Mouse (Mus musculus) heart, embryonic 12.5 days (tissue): ENCODE measurements around the gene Rabggta. TPM values are rescaled to one million over a fixed set of nuclear protein-coding genes. Genes with fewer than 3 reads are reported as not detected.

ENCODE experiments used
- ATAC-seq: fragments of 200-750 bp; cut with Nextera tagmentation; 2 replicates; pipeline ENCODE4 v1.8.0; 2017; ENCODE audit warnings: moderate TSS enrichment, moderate library complexity; ENCODE audit not compliant: insufficient number of reproducible peaks, low FRiP score
- H3K27ac ChIP-seq: fragments of 300-500 bp; sonication (generic); 2 replicates; pipeline ENCODE4 v1.5.1; 2016; ENCODE audit warnings: mild to moderate bottlenecking, moderate library complexity; ENCODE audit not compliant: poor library complexity, severe bottlenecking
- H3K27me3 ChIP-seq: fragments of 300-500 bp; sonication (generic); replicated peaks from 2 replicates; pipeline ENCODE4 v1.6.1; 2016; ENCODE audit warnings: mild to moderate bottlenecking, moderate library complexity
- H3K36me3 ChIP-seq: fragments of 300-500 bp; sonication (generic); 2 replicates; pipeline ENCODE4 v1.6.1; 2016; ENCODE audit warnings: mild to moderate bottlenecking, moderate library complexity
- H3K4me1 ChIP-seq: fragments of 300-500 bp; sonication (generic); replicated peaks from 2 replicates; pipeline ENCODE4 v1.6.1; 2016; ENCODE audit warnings: mild to moderate bottlenecking
- H3K4me2 ChIP-seq: fragments of 300-500 bp; sonication (generic); 2 replicates; pipeline ENCODE4 v1.6.1; 2016; ENCODE audit warnings: mild to moderate bottlenecking, moderate library complexity
- H3K4me3 ChIP-seq: fragments of 300-500 bp; sonication (generic); 2 replicates; pipeline ENCODE4 v1.5.1; 2016; ENCODE audit warnings: mild to moderate bottlenecking
- H3K9ac ChIP-seq: fragments of 300-500 bp; sonication (generic); 2 replicates; pipeline ENCODE4 v1.6.1; 2016; ENCODE audit warnings: mild to moderate bottlenecking, moderate library complexity
- H3K9me3 ChIP-seq: fragments of 300-500 bp; sonication (generic); replicated peaks from 2 replicates; pipeline ENCODE4 v1.6.1; 2016; ENCODE audit warnings: mild to moderate bottlenecking, moderate library complexity
- WGBS: fragments of 180-500 bp; shearing (Covaris S2); methylation state at CpG from one replicate; pipeline ENCODE4 v1.1.7; 2016; 5-methylcytosine and 5-hydroxymethylcytosine counted together
- polyA plus RNA-seq: library from polyadenylated mRNA; unstranded; fragments of >200 nt; fragmentation: Nextera tagmentation; extraction: Ambion mirVana; gene quantifications from 2 replicates; pipeline ENCODE4 v1.2.1, GENCODE M21; 2016

Gene Rabggta
- polyA plus RNA-seq, 1 experiment from 2014 or later, result 24.4 TPM

GRCm38 (mm10) chr14:55730531-55731032 is 8.5 kb upstream of the Rabggta start:
- H3K27ac ChIP-seq, result no peak overlapping the region
- H3K4me3 ChIP-seq, result no peak overlapping the region
- 71% methylated on average over 7 of the region's 7 CpGs for WGBS
- H3K4me2 ChIP-seq, result no peak overlapping the region
- no peak for ATAC-seq
- no peaks in the 10 kb centered on the region for H3K4me1 ChIP-seq
- no peaks in the 10 kb centered on the region for H3K9me3 ChIP-seq
- H3K27me3 ChIP-seq, result 0 out of 2 replicates have a peak, but pooled peaks cover 21% of the 10 kb centered on the region
- H3K36me3 ChIP-seq, result no peaks in the 10 kb centered on the region
- H3K9ac ChIP-seq, result no peak overlapping the region

GRCm38 (mm10) chr14:55730116-55730515 is 8.1 kb upstream of the Rabggta start:
- Histone ChIP-seq H3K27me3 (0 out of 2 replicates have a peak, but pooled peaks cover 21% of the 10 kb centered on the region), H3K9ac (no peak overlapping the region), H3K4me2 (no peak overlapping the region), H3K4me3 (no peak overlapping the region), H3K36me3 (no peaks in the 10 kb centered on the region), H3K4me1 (no peaks in the 10 kb centered on the region), H3K9me3 (no peaks in the 10 kb centered on the region), H3K27ac (no peak overlapping the region)
- no peak for ATAC-seq
- WGBS, result 67% methylated on average over 7 of the region's 7 CpGs

GRCm38 (mm10) chr14:55727889-55728685 is 6.0 kb upstream of the Rabggta start:
- WGBS, result 68% methylated on average over 8 of the region's 8 CpGs
- Histone ChIP-seq H3K27me3 (0 out of 2 replicates have a peak, but pooled peaks cover 16% of the 10 kb centered on the region), H3K27ac (no peak overlapping the region), H3K9ac (no peak overlapping the region), H3K4me3 (no peak overlapping the region), H3K4me1 (peaks cover 6% of the 10 kb centered on the region; the same call in 1 of the 2 replicates), H3K36me3 (no peaks in the 10 kb centered on the region), H3K9me3 (no peaks in the 10 kb centered on the region), H3K4me2 (no peak overlapping the region)
- ATAC-seq, result no peak

GRCm38 (mm10) chr14:55726261-55726660 is 4.2 kb upstream of the Rabggta start:
- H3K27me3 ChIP-seq, result 0 out of 2 replicates have a peak, but pooled peaks cover 15% of the 10 kb centered on the region

GRCm38 (mm10) chr14:55724411-55724871 is 2.4 kb upstream of the Rabggta start:
- 46% methylated on average over 8 of the region's 8 CpGs for WGBS
- ATAC-seq, result no peak
- H3K27ac ChIP-seq, result no peak overlapping the region

More at GRCm38 (mm10) chr14:55726261-55726660, 4.2 kb upstream of the Rabggta start:
- H3K4me1 ChIP-seq, result peaks cover 6% of the 10 kb centered on the region; the same call in 1 of the 2 replicates
- H3K27ac ChIP-seq, result no peak overlapping the region
- H3K4me2 ChIP-seq, result no peak overlapping the region
- H3K4me3 ChIP-seq, result no peak overlapping the region
- H3K9me3 ChIP-seq, result no peaks in the 10 kb centered on the region
- no peak overlapping the region for H3K9ac ChIP-seq
- no peak for ATAC-seq
- H3K36me3 ChIP-seq, result no peaks in the 10 kb centered on the region

GRCm38 (mm10) chr14:55723433-55723832 is 1.4 kb upstream of the Rabggta start:
- no peak for ATAC-seq
- Histone ChIP-seq H3K9ac (no peak overlapping the region), H3K4me1 (peaks cover 6% of the 10 kb centered on the region; the same call in 1 of the 2 replicates), H3K27me3 (no peaks in the 10 kb centered on the region), H3K4me2 (no peak overlapping the region), H3K27ac (no peak overlapping the region), H3K4me3 (no peak overlapping the region), H3K9me3 (no peaks in the 10 kb centered on the region), H3K36me3 (peaks cover 20% of the 10 kb centered on the region)
- WGBS, result 93% methylated on average over 7 of the region's 7 CpGs

More at GRCm38 (mm10) chr14:55724411-55724871, 2.4 kb upstream of the Rabggta start:
- H3K9me3 ChIP-seq, result no peaks in the 10 kb centered on the region
- H3K9ac ChIP-seq, result peak overlapping the region; percentile 37; the same call in 1 of the 2 replicates
- H3K4me1 ChIP-seq, result peaks cover 6% of the 10 kb centered on the region; the same call in 1 of the 2 replicates
- no peak overlapping the region for H3K4me3 ChIP-seq
- H3K36me3 ChIP-seq, result peaks cover 10% of the 10 kb centered on the region
- H3K27me3 ChIP-seq, result no peaks in the 10 kb centered on the region
- H3K4me2 ChIP-seq, result no peak overlapping the region

GRCm38 (mm10) chr14:55722438-55722945 is 429 bp upstream of the Rabggta start:
- H3K36me3 ChIP-seq, result peaks cover 27% of the 10 kb centered on the region
- peaks cover 6% of the 10 kb centered on the region; the same call in 1 of the 2 replicates for H3K4me1 ChIP-seq
- H3K9ac ChIP-seq, result no peak overlapping the region
- ATAC-seq, result 0 out of 2 replicates have a peak, but pooled peaks have one; percentile 1
- H3K4me3 ChIP-seq, result peak overlapping the region; percentile 74
- WGBS, result 52% methylated on average over 8 of the region's 8 CpGs
- no peak overlapping the region for H3K27ac ChIP-seq
- no peaks in the 10 kb centered on the region for H3K9me3 ChIP-seq
- H3K27me3 ChIP-seq, result no peaks in the 10 kb centered on the region
- peak overlapping the region; percentile 75 for H3K4me2 ChIP-seq

- Histone ChIP-seq H3K27ac (no peak overlapping the region), H3K27me3 (no peaks in the 10 kb centered on the region), H3K36me3 (peaks cover 41% of the 10 kb centered on the region), H3K9me3 (no peaks in the 10 kb centered on the region), H3K9ac (peak overlapping the region; percentile 87; the same call in 1 of the 2 replicates), H3K4me2 (peak overlapping the region; percentile 75), H3K4me3 (peak overlapping the region; percentile 74), H3K4me1 (peaks cover 6% of the 10 kb centered on the region; the same call in 1 of the 2 replicates)
- WGBS, result 80% methylated on average over 6 of the region's 6 CpGs
- ATAC-seq, result no peak
Measured at GRCm38 (mm10) chr14:55721076-55721475, 987 bp downstream of the Rabggta start.

GRCm38 (mm10) chr14:55720666-55721065 is 1.4 kb downstream of the Rabggta start:
- no peaks in the 10 kb centered on the region for H3K27me3 ChIP-seq

GRCm38 (mm10) chr14:55719737-55720136 is 2.3 kb downstream of the Rabggta start:
- no peak overlapping the region for H3K4me2 ChIP-seq
- ATAC-seq, result no peak
- 82% methylated on average over 6 of the region's 6 CpGs for WGBS
- peaks cover 42% of the 10 kb centered on the region for H3K36me3 ChIP-seq
- no peak overlapping the region for H3K4me3 ChIP-seq
- H3K9me3 ChIP-seq, result no peaks in the 10 kb centered on the region
- H3K4me1 ChIP-seq, result peaks cover 4% of the 10 kb centered on the region; the same call in 1 of the 2 replicates
- 0 out of 2 replicates have a peak, but pooled peaks cover 3% of the 10 kb centered on the region for H3K27me3 ChIP-seq
- no peak overlapping the region for H3K27ac ChIP-seq
- no peak overlapping the region for H3K9ac ChIP-seq

More at GRCm38 (mm10) chr14:55720666-55721065, 1.4 kb downstream of the Rabggta start:
- ATAC-seq, result no peak
- Histone ChIP-seq H3K9me3 (no peaks in the 10 kb centered on the region), H3K9ac (no peak overlapping the region), H3K4me3 (no peak overlapping the region), H3K4me1 (peaks cover 6% of the 10 kb centered on the region; the same call in 1 of the 2 replicates), H3K4me2 (no peak overlapping the region), H3K27ac (no peak overlapping the region), H3K36me3 (peaks cover 42% of the 10 kb centered on the region)
- 89% methylated on average over 12 of the region's 12 CpGs for WGBS

- Histone ChIP-seq H3K4me1 (peaks cover 10% of the 10 kb centered on the region; the same call in 1 of the 2 replicates), H3K9ac (no peak overlapping the region), H3K36me3 (peaks cover 42% of the 10 kb centered on the region), H3K27me3 (peaks cover 29% of the 10 kb centered on the region), H3K4me3 (no peak overlapping the region), H3K9me3 (no peaks in the 10 kb centered on the region), H3K27ac (no peak overlapping the region), H3K4me2 (no peak overlapping the region)
- ATAC-seq, result no peak
- 84% methylated on average over 8 of the region's 8 CpGs for WGBS
Measured at GRCm38 (mm10) chr14:55716884-55717283, 5.2 kb downstream of the Rabggta start.
